Mouse (Mus musculus) cortical plate, adult 2 months (tissue): Measurements from ENCODE around the gene Plin5.

Source experiments
- CTCF ChIP-seq: fragments of 200-500 bp; IDR thresholded peaks from 2 replicates; pipeline ENCODE4 v1.5.1; 2011; ENCODE audit warnings: mild to moderate bottlenecking, control low read depth, low read length; ENCODE audit not compliant: insufficient read depth; ENCODE audit errors: extremely low read depth
- POLR2A ChIP-seq: fragments of 200-500 bp; IDR thresholded peaks from 2 replicates; pipeline ENCODE4 v1.6.1; 2011; ENCODE audit warnings: mild to moderate bottlenecking, low read length, control low read depth; ENCODE audit not compliant: insufficient read depth; ENCODE audit errors: extremely low read depth

GRCm38 (mm10) chr17:56066451-56066850 lies 50.9 kb downstream of the Plin5 start:
- TF ChIP-seq POLR2A (no peak), CTCF (no peak)
